Mouse (Mus musculus) spleen, adult 2 months (tissue): ENCODE results near the gene Arfip1.

Source experiments
- CTCF ChIP-seq: fragments of 200-500 bp; IDR thresholded peaks from 2 replicates; pipeline ENCODE4 v1.5.1; 2011; ENCODE audit warnings: mild to moderate bottlenecking, inconsistent platforms; ENCODE audit not compliant: insufficient read depth, insufficient read length, insufficient replicate concordance; ENCODE audit errors: extremely low read depth
- POLR2A ChIP-seq: fragments of 200-500 bp; IDR thresholded peaks from 2 replicates; pipeline ENCODE4 v1.6.1; 2011; ENCODE audit warnings: low read depth, low read length, inconsistent platforms

GRCm38 (mm10) chr3:84484333-84484732, 98.1 kb downstream of the Arfip1 start:
- TF ChIP-seq CTCF = no peak
- TF ChIP-seq POLR2A = no peak
